Mouse (Mus musculus) embryonic facial prominence, embryonic 15.5 days (tissue): ENCODE measurements at regions not wholly inside any gene's neighbourhood (a gene's known extent, or its start where the extent isn't known, plus 50 kb on each side); places are given as distances from the start of the nearest gene placed in this dataset.
A peak's percentile ranks its signal among the peaks of the same experiment; 100 is the strongest.

ENCODE experiments used
- ATAC-seq: fragments of 200-750 bp; cut with Nextera tagmentation; 2 replicates; pipeline ENCODE4 v1.8.0; 2017; ENCODE audit warnings: low read depth, moderate TSS enrichment; ENCODE audit not compliant: insufficient number of reproducible peaks, low FRiP score, low TSS enrichment
- H3K27ac ChIP-seq: fragments of 300-500 bp; sonication (generic); replicated peaks from 2 replicates; pipeline ENCODE4 v1.5.1; 2015; ENCODE audit warnings: mild to moderate bottlenecking, inconsistent platforms
- H3K27me3 ChIP-seq: fragments of 300-500 bp; sonication (generic); 2 replicates; pipeline ENCODE4 v1.6.1; 2015; ENCODE audit warnings: inconsistent platforms
- H3K36me3 ChIP-seq: fragments of 300-500 bp; sonication (generic); 2 replicates; pipeline ENCODE4 v1.6.1; 2015; ENCODE audit warnings: mild to moderate bottlenecking, inconsistent platforms
- H3K4me1 ChIP-seq: fragments of 300-500 bp; sonication (generic); 2 replicates; pipeline ENCODE4 v1.6.1; 2015; ENCODE audit warnings: inconsistent platforms
- H3K4me2 ChIP-seq: fragments of 300-500 bp; sonication (generic); replicated peaks from 2 replicates; pipeline ENCODE4 v1.6.1; 2015; ENCODE audit warnings: mild to moderate bottlenecking, inconsistent platforms
- H3K4me3 ChIP-seq: fragments of 300-500 bp; sonication (generic); replicated peaks from 2 replicates; pipeline ENCODE4 v1.5.1; 2015; ENCODE audit warnings: mild to moderate bottlenecking, inconsistent platforms
- H3K9ac ChIP-seq: fragments of 300-500 bp; sonication (generic); 2 replicates; pipeline ENCODE4 v1.6.1; 2015; ENCODE audit warnings: inconsistent platforms
- H3K9me3 ChIP-seq: fragments of 300-500 bp; sonication (generic); replicated peaks from 2 replicates; pipeline ENCODE4 v1.6.1; 2016; ENCODE audit warnings: inconsistent platforms
- WGBS: fragments of 180-500 bp; shearing (Covaris S2); methylation state at CpG from one replicate; pipeline ENCODE4 v1.1.7; 2015; 5-methylcytosine and 5-hydroxymethylcytosine counted together

DNA sequence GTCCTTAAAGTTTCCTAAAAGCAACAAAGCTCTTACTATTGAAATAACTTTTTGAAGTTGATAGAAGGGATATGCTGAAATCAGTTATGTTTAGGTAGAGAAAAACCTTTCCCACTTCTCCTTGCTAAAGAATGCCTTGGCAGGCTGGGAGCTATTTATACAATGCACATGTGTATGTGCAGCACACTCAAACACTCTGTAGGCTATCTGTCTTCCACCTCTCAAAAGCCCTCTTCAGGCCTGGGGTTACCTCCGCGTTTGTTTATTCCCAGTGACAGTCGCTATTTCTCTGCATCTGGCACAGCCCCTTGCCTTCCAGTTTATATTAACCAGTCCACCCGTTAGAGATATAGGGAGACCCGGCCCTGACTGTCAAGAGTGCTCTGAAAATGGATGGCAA, 66.3 kb upstream of the Lnx1 start:
- ATAC-seq: no peak
- H3K27ac ChIP-seq: no peak overlapping the region
- 71% methylated on average over 5 of the region's 5 CpGs for WGBS

DNA sequence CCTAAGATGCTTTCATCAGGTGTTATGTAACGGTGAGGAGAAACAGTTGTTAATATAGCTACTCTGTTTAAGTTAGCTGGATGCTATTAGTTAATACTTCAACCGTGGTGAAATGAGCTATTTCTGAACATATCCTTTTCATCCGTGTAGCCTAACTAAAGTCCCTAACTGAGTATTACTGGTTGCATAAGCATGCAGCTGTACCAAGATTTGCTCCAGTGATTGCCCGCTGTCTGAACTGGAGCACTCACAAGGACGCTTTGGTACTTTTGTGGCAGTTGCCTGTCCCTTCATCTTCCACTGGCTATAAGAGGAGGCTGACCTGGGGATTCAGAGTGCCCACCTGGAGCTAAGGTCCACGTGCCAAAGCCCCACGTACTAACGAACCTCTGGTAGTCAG, 65.3 kb upstream of the Lnx1 start:
- ATAC-seq: no peak
- 73% methylated on average over 8 of the region's 8 CpGs for WGBS

More for the DNA sequence above, 66.3 kb upstream of the Lnx1 start:
- Histone ChIP-seq H3K9me3 (no peaks in the 10 kb centered on the region), H3K4me1 (peaks cover 9% of the 10 kb centered on the region; the same call in 1 of the 2 replicates), H3K9ac (no peak overlapping the region), H3K4me3 (no peak overlapping the region), H3K36me3 (no peaks in the 10 kb centered on the region), H3K4me2 (no peak overlapping the region), H3K27me3 (no peaks in the 10 kb centered on the region)

DNA sequence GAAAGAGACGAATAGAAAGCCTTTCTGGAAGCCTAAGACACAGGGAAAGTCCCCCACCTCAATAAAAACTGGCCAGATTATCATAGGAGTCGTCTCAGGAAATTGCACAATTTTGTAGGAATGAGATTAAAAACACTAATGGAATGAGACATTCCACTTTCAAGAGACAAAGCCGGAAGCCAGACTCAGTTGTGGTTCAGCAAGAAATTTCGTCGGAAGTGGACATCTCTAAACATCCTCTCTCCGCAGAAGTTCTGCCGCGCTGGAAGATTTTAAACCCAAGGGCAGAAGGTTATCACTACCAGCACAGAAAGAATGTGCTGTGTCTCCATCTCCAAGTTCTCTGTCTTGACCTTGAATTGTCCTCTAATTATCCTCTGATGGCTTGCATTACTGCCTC, 63.5 kb upstream of the Lnx1 start:
- no peak for ATAC-seq
- Histone ChIP-seq H3K36me3 (no peaks in the 10 kb centered on the region), H3K4me1 (peaks cover 9% of the 10 kb centered on the region; the same call in 1 of the 2 replicates), H3K4me2 (no peak overlapping the region), H3K27ac (no peak overlapping the region), H3K9me3 (no peaks in the 10 kb centered on the region), H3K9ac (no peak overlapping the region), H3K4me3 (no peak overlapping the region), H3K27me3 (no peaks in the 10 kb centered on the region)
- WGBS: 71% methylated on average over 8 of the region's 8 CpGs

More for the DNA sequence above, 65.3 kb upstream of the Lnx1 start:
- Histone ChIP-seq H3K9me3 (no peaks in the 10 kb centered on the region), H3K4me1 (peaks cover 9% of the 10 kb centered on the region; the same call in 1 of the 2 replicates), H3K27me3 (no peaks in the 10 kb centered on the region), H3K4me3 (no peak overlapping the region), H3K4me2 (no peak overlapping the region), H3K36me3 (no peaks in the 10 kb centered on the region), H3K27ac (no peak overlapping the region), H3K9ac (no peak overlapping the region)

- no peaks in the 10 kb centered on the region for H3K9me3 ChIP-seq
- no peak overlapping the region for H3K4me2 ChIP-seq
- peak overlapping the region; percentile 28; the same call in 1 of the 2 replicates for H3K27ac ChIP-seq
- WGBS: 28% methylated on average over 9 of the region's 9 CpGs
- H3K4me1 ChIP-seq: peaks cover 9% of the 10 kb centered on the region; the same call in 1 of the 2 replicates
- H3K27me3 ChIP-seq: no peaks in the 10 kb centered on the region
- no peak overlapping the region for H3K4me3 ChIP-seq
- H3K9ac ChIP-seq: no peak overlapping the region
- H3K36me3 ChIP-seq: no peaks in the 10 kb centered on the region
- ATAC-seq: no peak
Measured at GRCm38 (mm10) chr5:74765061-74765767, 62.5 kb upstream of the Lnx1 start.

DNA sequence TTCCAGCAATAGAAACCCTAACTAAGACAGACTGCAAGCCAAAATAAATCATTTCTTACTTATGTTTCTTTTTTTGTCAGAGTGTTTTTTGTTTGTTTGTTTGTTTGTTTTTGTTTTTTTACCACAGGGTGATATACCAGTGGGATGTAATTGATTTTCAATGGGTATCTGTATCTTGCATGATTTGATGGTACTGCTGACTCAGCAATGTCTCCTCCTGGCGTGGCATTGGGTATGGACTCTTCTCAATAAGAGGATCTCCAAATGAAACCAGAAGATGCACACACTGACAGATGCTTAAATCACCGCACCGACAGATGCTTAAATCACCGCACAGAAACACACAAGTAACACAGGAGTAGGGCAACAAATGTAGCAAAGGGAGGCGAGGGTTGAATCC, 54.8 kb upstream of the Lnx1 start:
- ATAC-seq: no peak
- Histone ChIP-seq H3K4me3 (no peak overlapping the region), H3K9me3 (no peaks in the 10 kb centered on the region), H3K36me3 (no peaks in the 10 kb centered on the region), H3K4me1 (peaks cover 10% of the 10 kb centered on the region; the same call in 1 of the 2 replicates), H3K4me2 (no peak overlapping the region), H3K27ac (no peak overlapping the region), H3K27me3 (no peaks in the 10 kb centered on the region), H3K9ac (no peak overlapping the region)
- WGBS: 85% methylated on average over 5 of the region's 5 CpGs

DNA sequence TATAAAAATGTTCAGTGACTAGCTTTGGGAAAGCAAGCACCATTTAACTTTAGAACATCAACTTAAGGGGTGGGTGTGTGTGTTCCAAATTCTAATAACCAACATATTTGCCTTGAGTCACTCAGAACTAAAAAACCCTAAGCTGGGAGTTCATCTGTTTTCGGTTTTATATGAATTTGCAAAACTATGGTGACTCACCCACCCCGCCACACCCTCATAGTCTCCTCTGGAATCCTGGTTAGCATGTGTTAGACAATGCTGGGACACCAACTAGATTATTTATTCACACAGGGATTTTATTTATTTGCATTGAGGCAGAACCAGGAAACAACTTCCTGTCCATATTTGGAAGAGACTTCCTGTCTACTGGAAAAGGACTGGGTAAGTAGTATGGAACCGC, 50.2 kb upstream of the Lnx1 start:
- 61% methylated on average over 3 of the region's 3 CpGs for WGBS
- H3K4me3 ChIP-seq: no peak overlapping the region
- peaks cover 12% of the 10 kb centered on the region; the same call in 1 of the 2 replicates for H3K4me1 ChIP-seq
- no peaks in the 10 kb centered on the region for H3K27me3 ChIP-seq
- no peak overlapping the region for H3K4me2 ChIP-seq
- H3K36me3 ChIP-seq: no peaks in the 10 kb centered on the region
- H3K9ac ChIP-seq: no peak overlapping the region
- H3K27ac ChIP-seq: peak overlapping the region; percentile 73; the same call in 1 of the 2 replicates
- H3K9me3 ChIP-seq: no peaks in the 10 kb centered on the region
- peak; percentile 29; the same call in 1 of the 2 replicates for ATAC-seq
